ENCODE assay signal across 7 mouse cellular contexts in the genomic region with DNA sequence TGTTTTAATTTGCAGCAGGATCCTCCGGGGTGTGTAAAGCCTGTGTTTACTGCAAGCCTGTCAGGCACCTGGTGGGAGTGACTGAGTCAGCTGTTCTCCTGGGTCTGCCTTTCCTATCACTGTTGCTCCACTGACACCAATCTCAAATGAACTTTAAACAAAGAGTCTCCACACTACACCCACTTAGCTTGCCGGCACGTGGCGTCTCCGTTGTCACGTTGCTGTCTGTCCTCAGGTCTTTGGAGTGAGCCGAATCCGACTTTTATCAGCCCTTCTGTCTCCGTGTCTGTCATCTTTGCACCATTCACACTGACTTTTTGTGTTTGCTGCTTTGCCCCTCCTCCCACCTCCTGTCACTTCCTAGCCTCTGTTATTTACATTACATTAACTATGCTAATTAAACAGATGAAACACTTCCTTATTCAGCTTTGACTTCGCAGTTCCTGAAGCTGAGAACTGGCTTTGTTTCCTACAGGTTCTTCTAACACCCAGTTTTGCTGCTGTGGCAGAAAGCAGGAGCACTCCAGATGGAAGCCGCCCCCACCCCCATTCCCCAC. TPM values are rescaled to one million over a fixed set of nuclear protein-coding genes. Genes with fewer than 3 reads are reported as not detected.
DNase-seq lines count a peak whose midpoint lies in the region; ATAC-seq and TF ChIP-seq lines count a peak whose summit lies in the region.

No protein-coding gene starts in this region.

- H3K27ac ChIP-seq in ES-E14 (ENCODE audit: insufficient read depth, low read depth, low read length, poor library complexity, severe bottlenecking) = no peak overlapping the region

- peak; percentile 12 for DNase-seq in ES-E14 (ENCODE audit: low read depth, low spot score)
- DNase-seq in brain, embryonic 18.5 days (ENCODE audit: low read depth, low spot score) = peak; percentile 69
- DNase-seq in heart, postnatal 10 days = peak; percentile 12 to 28
- DNase-seq in layer of hippocampus, adult 9-11 months = peak; percentile 35
- DNase-seq in right cerebral cortex, postnatal 36 days (ENCODE audit: low spot score in 2 of 2) = peak; percentile 30 to 32
- no peak for DNase-seq in c-Kit-positive CD71-positive TER-119-positive erythroid progenitor cells, embryonic 14.5 days (ENCODE audit: low spot score)

- peak; percentile 86 for ATAC-seq in megakaryocyte, adult 5-6 weeks (ENCODE audit: poor library complexity, severe bottlenecking)

- H3K36me3 ChIP-seq in ES-E14 (ENCODE audit: control insufficient read depth, insufficient read depth, low read length, poor library complexity, severe bottlenecking) = no peaks in the 10 kb centered on the region

- intact Hi-C loops in heart, postnatal 10 days (cut with DNase I) = no loop called here

- no peak overlapping the region for H3K9ac ChIP-seq in ES-E14 (ENCODE audit: insufficient read depth, low read depth, low read length, poor library complexity, severe bottlenecking)

- no peak overlapping the region for H3K4me3 ChIP-seq in ES-E14 (ENCODE audit: insufficient read depth in 1 of 2, low read depth in 1 of 2, low read length in 2 of 2, poor library complexity in 1 of 2, severe bottlenecking in 1 of 2)

- H3K9me3 ChIP-seq in ES-E14 (ENCODE audit: control insufficient read depth, insufficient read depth, low read depth, low read length) = no peaks in the 10 kb centered on the region

- in situ Hi-C loops in ES-E14 (cut with MboI; ENCODE audit: low sequenced_read_pairs in 2 of 2, unreplicated experiment in 2 of 2) = no loop called here

- H3K4me1 ChIP-seq in ES-E14 (ENCODE audit: control insufficient read depth in 2 of 2, insufficient read depth in 2 of 2, low read length in 2 of 2, poor library complexity in 1 of 2) = peaks cover 13 to 22% of the 10 kb centered on the region in 2 experiments; a peak in 3 of 4 replicates

TF ChIP-seq in ES-E14, 5 proteins besides CTCF, POLR2A, EP300 and RAD21:
- TF ChIP-seq HCFC1 (IDR thresholded peaks at IDR 0.05; ENCODE audit: borderline replicate concordance, insufficient read depth, low read length) = no peak
- 0 out of 2 replicates have a peak, but pooled peaks have one; percentile 32 for TF ChIP-seq MAFK (IDR thresholded peaks at IDR 0.05; ENCODE audit: insufficient read depth, low read depth, low read length)

RNA-seq across cellular contexts. Expression of a gene that starts 56.7 kb away (rescaled TPM):
- 24.4 and 35.0 TPM in 2 replicates for total RNA-seq in ES-E14 (2012; rRNA removed)
- total RNA-seq in heart, postnatal 10 days (2021) = 10 to 100 TPM; 24.0 to 27.6 TPM
- 78.0 and 83.0 TPM in 2 replicates for total RNA-seq in megakaryocyte, adult 5-6 weeks (2015)
- 76.2 and 77.6 TPM in 2 replicates for total RNA-seq in megakaryocyte, adult 5-6 weeks (2017)
